Mouse (Mus musculus) heart, postnatal 10 days (tissue): ENCODE data around the gene Tmem174. TPM values are rescaled to one million over a fixed set of nuclear protein-coding genes. Genes with fewer than 3 reads are reported as not detected.

Experiments used
- DNase-seq, 2 experiments: peaks; one replicate each; pipeline ENCODE4 v3.0.0; 2021
- intact Hi-C: fragments of 180-260 bp; cut with DNase I; formaldehyde crosslinking; loops from one replicate; pipeline ENCODE4 v1.15.1; 2025
- total RNA-seq, 2 experiments: library from RNA; stranded (reverse); gene quantifications; 2 replicates each; pipeline ENCODE4 v1.2.3; 2021

Tmem174 gene
- not detected for total RNA-seq

DNA sequence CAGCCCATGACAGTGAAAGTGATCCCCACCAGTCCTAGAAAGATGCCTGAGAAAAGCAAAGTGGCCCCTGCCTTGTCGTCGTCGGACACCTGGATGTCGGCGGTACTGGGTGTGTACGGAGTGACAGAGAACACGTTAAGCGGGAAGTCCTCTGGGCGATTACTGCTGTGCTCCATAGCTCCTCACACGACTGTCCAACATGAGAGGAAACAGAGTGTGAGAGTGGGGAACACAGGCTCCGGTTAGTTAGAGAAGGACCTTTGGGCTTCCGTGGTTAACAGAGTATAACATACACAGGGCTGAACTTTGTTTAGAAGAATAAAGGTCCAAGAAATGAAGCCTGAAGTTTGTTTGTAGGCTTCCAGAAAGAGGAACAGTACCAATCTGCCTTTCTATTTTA lies at the start of gene Tmem174:
Tmem174 (minus strand) TSS at position 266 of the 400 bp plus-strand sequence.
- no peak for DNase-seq
- intact Hi-C loops: no loop called here

DNA sequence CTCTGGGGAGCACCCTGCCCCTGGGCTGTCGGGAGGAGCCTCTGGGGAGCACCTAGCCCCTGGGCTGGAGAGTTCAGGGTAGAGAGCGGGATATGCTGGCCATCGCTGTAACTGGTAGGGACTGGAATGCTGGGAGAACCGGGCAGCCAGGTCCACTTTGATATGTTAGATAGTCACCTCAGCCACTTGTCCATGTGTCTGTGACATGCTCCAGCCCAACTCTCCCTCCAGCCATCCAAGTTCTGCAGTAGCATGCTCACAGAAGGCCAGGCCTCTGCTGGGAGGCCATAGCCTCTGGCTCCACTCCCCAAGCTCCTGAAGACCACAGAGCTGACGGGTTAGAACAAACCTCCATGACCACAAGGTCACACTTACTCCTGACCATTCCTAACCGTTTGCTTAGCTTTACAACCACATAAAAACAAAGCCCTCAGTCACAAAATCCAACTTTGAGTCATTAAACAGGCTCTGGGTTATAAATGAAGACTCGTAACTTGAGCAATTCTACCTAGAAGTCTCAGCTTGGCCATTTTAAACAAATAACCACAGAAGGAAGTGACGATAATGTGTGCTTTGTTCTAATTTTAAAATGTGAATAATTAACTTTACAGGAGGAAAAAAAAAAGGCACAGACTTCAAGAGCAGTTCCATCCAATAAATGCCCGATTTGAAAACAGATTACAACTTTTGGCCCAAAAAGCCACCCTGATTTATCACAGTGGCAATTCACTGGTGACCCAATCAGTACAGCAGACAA lies 47.1 kb upstream of the Tmem174 start:
- DNase-seq: no peak
- intact Hi-C loops: no loop called here

DNA sequence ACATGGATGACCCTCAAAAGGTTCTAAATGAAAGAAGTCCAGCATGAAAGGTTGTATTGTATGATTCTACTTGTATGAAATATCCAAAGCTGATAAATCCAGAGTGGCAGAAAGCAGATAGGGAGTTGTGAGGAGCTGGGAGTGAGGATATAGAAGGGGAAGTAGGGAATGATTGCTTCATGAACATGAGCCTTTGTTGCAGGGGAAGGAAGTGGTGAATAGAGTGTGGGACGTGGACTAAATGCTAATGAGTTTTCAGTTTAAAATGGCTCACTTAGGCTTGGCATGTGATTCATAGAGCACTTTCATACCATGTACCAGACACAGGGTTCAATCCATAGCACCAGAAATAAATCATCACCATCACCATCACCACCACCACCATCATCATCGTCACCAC lies 46.2 kb upstream of the Tmem174 start:
- intact Hi-C loops: no loop called here
- DNase-seq: no peak

DNA sequence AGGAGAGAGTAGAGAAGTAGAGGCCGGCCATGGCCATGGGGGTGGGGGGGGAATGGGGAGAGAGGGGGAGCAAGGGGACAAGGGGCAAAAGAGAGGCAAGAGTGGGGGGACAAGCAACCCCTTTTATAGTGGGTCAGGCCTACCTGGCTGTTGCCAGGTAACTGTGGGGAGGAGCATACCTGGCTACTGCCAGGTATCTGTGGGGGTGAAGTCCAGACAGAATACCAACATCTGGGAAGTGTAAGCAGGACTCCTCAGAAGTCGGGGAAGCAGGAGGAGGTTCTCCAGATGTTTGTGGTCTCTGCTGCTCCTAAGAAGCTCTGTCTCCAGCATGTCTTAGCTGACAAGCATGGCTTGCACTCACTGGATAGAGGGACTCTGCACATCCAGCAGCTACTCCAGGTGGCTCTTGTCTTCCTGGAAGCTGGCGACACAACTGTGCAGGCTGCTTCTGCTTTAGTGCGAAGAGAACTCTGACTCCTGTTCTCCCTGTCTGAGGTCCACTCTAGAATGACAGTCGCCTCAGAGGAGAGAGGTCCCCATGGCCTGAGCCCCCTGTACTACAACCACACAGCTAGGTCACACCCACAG lies 43.4 kb upstream of the Tmem174 start:
- DNase-seq: no peak
- intact Hi-C loops: no loop called here

DNA sequence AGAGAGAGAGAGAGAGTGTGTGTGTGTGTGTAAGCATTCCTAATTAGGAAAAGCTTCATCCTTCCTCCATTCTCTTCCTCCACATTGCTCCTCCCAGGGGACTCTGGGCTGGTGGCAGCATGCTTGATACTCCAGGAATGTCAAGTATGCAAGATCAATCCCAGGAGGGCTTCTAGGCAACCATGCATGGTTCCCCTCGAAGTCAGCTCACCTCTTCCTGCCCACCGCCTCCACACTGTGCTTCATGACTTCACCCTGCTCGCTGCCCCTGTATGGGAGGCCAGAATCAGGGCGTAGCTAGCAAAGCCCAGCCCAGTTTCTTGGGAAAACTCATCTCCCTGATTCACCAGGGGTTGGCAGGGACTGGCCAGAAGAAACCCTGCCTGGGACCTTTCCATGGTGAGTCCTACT lies 42.4 kb upstream of the Tmem174 start:
- DNase-seq: no peak
- intact Hi-C loops: no loop called here

DNA sequence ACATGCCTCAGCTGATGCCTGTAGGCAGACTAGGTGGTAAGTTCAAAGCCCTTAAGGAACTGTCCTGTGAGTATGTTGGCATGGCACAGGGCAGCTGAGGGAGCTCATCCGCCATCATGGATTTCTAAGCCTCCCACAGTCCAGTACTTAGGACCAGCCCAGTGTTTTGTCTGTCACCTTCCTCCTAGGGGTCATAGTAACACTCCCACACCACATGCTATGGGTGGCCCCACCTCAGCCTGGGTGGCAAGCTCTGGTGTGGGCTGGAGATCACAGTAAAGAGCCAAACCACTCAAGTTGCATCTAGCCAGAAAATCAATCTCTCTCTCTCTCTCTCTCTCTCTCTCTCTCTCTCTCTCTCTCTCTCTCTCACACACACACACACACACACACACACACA lies 42.0 kb upstream of the Tmem174 start:
- DNase-seq: no peak
- intact Hi-C loops: no loop called here

DNA sequence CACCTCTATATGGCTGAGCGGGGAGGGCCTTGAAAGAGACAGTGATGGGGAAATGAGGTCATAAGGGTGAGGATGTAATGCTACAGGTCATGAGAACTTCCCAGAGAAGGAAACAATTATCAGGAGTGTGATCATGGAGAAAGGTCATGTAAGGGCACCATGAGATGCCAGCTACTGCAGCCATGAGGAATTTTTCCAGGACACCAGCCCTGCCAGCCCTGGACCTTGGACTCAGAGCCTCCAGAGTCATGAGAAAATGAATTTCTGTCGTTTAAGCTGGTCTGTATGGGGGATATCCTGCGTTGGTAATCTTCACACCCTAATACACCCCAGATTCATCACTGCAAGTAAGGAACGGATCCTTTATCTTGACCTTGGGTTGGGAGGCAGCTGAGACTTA lies 36.7 kb upstream of the Tmem174 start:
- intact Hi-C loops: no loop called here

DNA sequence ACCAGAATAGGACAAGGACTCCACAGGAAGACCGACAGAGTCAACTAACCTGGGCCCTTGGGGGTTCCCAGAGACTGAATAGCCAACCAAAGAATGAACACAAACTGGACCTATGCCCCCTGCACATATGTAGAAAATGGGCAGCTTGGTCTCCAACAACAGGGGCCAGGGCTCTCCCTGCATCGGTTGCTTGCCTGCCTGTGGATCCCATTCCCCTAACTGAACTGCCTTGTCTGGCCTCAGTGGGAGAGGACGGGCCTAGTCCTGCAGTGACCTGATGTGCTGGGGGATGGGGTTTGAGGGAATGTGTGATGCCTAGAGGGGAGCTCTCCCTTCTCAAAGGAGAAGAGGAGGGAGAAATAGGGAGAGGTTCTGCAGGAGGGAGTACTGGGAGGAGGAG lies 32.1 kb upstream of the Tmem174 start:
- intact Hi-C loops: no loop called here
- DNase-seq: no peak

More for the DNA sequence above, 36.7 kb upstream of the Tmem174 start:
- no peak for DNase-seq

DNA sequence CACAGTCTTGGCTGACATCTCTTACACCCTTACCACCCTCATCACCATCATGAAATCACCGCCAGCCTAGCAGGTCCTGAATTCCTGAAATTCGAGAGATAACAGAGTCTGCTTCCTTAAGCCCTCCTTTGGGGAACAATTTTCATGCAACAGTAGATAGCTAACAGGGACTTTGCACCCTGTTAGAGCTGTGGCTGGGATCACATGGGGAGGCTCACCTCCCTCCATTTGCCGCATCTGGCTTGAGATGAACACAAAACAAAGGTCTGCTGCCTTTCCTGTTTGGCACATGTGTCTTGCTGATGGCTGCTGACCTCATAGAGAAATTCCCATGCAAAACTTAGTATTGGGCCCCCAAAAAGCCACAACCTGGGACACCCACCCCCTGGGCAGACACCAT lies 30.1 kb upstream of the Tmem174 start:
- no peak for DNase-seq
- intact Hi-C loops: no loop called here

DNA sequence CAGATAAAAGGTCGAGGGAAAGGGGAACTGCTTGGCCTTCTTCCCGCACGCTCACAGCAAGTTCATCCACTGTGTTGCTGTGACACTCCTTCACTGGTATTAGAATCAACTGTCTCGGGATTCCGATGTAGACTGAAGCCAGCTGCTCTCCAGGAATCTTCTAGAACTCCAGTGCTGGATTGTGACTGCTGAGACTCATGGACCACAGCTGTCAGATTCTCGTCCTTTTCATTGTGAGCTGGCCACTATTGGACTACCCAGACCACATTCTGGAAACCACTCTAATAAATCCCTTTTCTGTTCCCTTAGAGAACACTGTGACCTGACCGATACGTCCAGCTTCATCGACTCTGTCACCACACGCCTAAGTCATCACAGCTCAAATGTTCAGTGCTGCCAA lies 28.0 kb upstream of the Tmem174 start:
- intact Hi-C loops: no loop called here
- peak; percentile 40 to 45 for DNase-seq

DNA sequence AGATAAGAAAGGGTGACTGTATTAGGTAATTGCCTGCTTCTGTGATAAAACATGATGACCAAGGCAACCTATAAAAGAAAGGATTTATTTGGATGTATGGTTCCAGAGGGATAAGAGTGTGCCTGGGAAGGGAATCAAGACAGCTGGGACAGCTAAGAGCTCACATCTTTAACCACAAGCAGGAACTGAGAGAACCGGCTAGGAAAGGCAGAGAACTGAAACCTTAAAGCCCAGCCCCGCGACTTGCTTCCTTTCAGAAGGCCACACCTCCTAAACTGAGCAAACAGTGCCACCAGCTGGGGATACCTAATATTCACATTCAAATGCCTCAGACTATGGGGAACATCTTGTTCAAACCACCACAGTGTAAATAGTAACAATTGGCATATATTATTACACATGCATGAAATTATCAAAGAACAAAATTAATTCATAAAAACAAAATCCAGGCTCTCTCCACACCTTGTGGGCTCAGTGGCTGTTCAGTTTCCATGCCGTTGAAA lies 25.0 kb upstream of the Tmem174 start:
- no peak for DNase-seq
- intact Hi-C loops: no loop called here

DNA sequence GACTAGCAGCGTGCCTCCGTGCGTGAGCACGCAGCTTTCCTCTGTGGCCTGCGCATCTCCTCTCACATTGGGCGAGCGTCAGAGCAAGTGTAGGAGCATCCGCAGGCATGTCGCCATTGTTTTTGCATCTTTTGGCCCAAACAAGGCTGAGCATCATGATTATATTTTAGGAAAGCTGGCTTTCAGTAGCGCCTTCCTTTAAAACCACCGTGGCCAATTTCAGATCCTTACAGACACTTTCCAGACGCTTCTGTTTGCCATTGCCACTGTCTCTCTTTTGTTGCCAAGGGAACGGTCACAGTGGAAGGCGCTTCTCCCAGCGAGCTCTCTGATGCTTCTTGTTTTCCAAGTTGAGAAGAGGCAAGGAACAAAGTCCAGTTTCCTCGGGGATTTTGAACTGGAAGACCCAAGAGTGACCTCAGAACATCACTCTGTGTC lies 18.8 kb upstream of the Tmem174 start:
- peak in 1 of 2 experiments; percentile 22 for DNase-seq
- intact Hi-C loops: no loop called here

DNA sequence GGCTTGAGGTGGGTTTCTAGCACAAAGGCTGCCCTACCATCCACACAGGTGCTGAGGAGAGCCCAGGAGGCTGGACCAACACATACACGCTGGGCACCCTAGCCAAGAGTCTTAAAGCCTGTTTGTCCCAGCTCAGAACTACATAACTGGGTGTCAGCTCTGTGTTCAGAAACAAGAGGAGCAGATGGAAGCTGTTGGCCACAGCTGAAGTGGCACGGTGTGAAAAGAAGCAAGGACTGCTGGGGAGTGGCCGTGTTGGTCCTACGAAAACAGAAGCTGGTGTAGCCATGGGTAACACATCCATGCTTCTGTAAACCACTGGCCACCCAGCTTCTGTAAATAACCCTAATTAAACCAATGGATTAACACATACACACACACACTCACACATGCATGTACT lies 18.1 kb upstream of the Tmem174 start:
- no peak for DNase-seq
- intact Hi-C loops: no loop called here

DNA sequence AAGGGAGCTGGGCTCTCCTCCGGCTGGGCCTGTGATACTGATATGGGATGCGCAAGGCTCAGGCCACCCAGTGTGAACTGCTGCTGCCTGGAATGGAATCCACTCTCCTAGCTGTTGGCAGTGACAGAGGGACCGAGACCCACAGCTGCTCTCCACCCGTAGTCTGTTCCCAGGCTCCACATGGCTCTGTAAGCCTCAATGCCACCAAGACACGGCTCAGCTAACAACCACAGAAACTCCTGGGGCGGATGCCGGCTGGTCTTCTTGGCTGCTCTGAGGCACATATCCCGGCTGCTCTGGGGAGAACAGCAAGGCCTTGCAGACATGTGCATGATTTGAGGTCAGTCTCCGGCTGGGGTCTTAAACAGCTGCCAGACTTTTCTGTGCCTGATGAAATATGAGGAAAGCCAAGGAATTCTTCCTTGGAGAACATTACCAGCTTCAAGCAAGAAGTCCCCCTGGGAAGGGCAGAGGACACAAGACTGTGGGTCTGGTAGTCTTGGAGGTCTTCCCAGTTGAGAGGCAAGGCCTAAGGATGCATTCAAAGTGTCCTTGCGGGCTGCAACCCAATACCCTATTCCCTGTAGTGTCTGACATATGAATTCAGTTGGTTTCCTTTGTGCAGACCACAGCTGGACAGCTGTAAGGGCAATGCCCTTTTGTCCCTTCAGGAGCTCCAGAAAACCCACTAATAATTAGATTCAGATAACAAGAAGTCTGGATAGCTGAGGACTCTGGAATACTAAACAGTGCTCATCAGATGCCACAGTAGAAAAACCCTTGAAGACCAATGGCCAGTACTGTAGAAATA lies 17.1 kb upstream of the Tmem174 start:
- intact Hi-C loops: no loop called here
- DNase-seq: peak; percentile 70 to 73

DNA sequence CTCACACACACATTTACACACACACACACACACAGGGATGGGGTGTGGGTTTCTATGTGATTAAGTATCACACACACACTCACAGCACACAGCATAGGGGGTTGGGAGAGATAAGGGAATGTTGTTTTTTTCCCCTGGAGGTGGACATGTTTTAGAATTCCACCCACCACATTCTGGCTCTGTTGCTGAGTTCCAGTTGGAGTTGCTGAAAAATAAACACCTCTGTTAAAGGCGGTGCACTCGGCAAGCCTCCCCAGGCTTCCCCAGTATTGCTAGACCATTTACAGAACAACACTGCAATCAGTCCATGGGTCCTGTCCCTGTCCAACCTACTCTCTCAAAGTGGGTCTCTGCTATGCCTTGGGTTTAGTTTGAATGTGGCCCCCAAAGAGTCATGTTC lies 15.0 kb upstream of the Tmem174 start:
- DNase-seq: no peak
- intact Hi-C loops: no loop called here

DNA sequence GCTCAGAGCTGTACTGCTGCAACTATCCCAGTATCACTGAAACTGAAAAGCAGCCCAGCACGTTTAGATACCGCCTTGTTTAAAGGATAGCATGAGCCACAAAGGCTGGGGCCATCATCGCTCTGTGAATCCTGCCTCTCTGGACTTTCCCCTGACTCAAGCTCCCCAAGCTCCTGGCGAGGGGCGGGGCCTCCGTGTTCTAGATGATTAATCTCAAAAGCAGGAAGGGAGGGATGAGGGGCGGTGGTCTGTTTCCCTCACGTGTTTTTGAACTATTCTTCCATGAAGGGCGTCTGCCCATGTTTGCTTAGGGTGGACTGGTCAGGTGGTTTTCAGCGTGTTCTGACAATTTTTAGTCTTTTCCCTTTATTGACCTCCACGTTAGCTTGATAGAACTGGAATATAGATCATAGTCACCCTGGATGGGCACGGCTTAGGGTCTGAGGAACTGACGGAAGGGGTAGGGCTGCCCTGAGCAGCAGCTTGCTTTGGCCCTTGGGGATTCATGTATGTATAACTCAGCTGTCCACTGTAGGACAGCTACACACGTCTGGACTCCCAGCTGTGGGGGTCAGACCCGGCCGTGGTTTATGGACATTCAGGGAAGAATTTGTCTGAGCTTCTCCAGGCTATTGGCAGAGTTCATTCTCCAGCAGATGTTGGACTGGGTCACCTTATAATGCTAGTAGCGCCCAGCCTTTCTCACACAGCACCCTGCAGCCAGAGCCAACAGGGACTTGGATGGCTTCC lies 14.2 kb upstream of the Tmem174 start:
- DNase-seq: peak; percentile 45 to 51
- intact Hi-C loops: no loop called here

DNA sequence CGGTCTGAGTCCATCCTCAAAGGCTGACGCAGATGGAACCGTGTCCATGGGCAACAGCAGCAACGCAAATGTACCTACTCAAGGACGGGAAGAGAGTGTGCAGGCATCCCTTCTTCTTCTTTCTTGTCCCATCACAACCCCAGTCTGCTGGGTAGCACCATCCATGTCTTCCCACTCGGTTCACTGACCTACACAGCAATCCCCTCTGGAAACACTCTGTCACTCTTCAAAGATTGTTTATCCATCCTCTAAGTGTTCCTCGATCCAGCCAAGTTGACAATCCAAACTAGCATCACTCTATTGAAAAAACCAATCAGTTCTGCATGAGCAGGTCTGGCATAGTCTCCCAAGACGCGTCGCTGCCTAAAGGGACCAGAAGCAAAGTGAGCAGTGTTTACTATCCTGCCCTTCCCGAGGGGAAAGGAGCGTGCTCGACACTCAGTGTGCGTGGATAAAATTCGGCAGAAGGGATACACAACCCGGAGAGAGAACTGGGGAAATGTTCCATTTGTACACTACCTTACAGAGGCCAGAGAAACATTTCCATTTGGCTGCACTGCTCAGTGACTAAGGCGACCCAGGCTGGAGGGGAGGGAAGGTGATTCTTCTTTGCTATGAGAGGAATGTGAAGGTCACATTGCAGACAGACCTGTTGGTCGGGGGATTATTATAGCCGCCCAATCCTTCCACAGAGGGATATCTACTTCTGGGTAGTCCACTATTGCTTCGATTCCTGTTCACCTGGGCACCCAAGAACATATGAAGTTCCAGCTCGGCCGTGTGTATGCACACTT lies 10.8 kb upstream of the Tmem174 start:
- no peak for DNase-seq
- intact Hi-C loops: no loop called here

DNA sequence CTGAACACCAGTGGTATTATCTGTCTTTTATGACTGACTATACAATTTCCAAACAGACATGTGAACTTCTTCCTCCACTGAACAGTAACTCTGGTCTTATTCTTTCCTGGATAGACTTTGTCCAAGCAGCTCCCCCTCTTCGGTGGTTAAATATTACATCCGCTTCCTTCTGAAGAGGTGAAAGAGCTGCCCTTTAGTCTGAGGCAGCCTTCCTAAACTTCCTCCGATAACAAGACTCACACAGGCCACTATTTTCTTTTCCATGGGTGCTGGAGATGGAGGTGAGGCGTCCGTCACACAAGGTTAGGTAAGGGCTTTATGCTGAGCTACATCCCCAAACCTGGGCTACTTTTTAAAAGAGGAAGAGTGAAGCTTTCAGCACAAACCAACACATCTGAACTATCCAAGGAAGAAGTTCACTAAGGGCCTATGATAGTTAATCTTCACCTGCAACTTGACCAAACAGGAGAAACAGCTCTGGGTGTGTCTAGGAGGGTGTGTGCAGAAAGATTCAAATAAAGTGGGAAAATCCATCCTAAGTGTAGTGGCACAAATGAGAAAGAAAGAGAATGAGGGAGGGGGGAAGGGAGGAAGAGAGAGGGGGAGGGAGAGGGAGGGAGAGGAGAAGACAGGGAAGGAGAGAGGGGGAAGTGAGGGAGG lies 1.4 kb upstream of the Tmem174 start:
- DNase-seq: no peak
- intact Hi-C loops: no loop called here

DNA sequence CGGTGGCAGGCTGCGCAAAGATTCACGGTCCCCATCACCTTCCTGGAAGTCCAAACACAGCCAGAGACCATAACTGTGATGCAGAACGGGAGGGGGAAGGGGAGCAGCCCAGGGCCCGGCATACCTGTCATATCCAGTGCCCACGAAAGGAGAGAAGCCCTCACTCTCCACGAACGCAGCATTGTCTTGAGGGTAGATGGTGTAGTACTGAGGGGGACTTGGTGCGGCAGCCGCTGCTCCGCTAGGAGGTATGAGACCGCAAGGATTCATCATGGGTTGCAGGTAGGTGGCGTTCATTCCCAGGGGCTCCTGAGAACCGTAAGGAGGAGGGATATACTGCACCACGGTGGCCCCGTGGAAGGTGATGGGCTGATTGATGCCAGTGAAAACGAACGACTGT lies 639 bp downstream of the Tmem174 start:
- intact Hi-C loops: no loop called here
- no peak for DNase-seq
